Mouse (Mus musculus) embryonic fibroblast, embryonic 13.5 days (primary cell): ENCODE results near the gene Cald1.

ENCODE experiments used
- CTCF ChIP-seq: IDR thresholded peaks from 2 replicates; pipeline ENCODE4 v1.5.1; 2011; ENCODE audit warnings: mild to moderate bottlenecking, control low read depth, low read length, moderate library complexity, borderline replicate concordance; ENCODE audit not compliant: insufficient read depth
- POLR2A ChIP-seq: IDR thresholded peaks from 2 replicates; pipeline ENCODE4 v1.6.1; 2011; ENCODE audit warnings: low read depth, mild to moderate bottlenecking, control low read depth, low read length, moderate library complexity

DNA sequence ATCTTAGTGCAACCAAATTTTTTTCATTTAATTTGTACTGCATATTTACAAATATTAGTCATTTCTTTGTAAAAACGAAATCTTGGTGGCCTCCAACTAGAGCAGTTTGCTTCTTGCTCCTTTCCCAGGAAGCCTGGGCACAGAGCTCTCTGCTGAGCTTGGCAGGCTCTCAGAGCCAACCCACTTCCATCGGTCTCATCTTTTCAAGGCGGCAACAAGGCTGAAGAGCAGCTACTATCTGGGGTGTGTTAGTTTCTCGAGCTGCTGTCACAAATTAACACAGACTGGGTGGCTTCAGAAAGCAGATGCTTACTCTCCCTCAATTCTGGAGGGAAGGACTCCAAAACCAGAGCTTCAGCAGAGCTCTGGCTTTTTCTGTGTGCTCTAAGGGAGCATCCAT lies 10.2 kb upstream of the Cald1 start:
- no peak for TF ChIP-seq CTCF
- no peak for TF ChIP-seq POLR2A
